Mouse (Mus musculus): ENCODE measurements around the gene Naxd. TPM values are rescaled to one million over a fixed set of nuclear protein-coding genes. Genes with fewer than 3 reads are reported as not detected.

Gene Naxd
- 119 and 131 TPM in 2 replicates for polyA plus RNA-seq (2014; fragmentation: Nextera tagmentation; extraction: Ambion mirVana)

- TF ChIP-seq CTCF (IDR thresholded peaks at IDR 0.05; ENCODE audit: low read depth), result no peak
- DNase-seq, result peak; percentile 97
- H3K27me3 ChIP-seq (ENCODE audit: insufficient read depth, low read length), result no peaks in the 10 kb centered on the region
- peaks cover 10% of the 10 kb centered on the region; the same call in 1 of the 2 replicates for H3K4me1 ChIP-seq (ENCODE audit: insufficient read depth)
- H3K4me2 ChIP-seq, result peak within 1 kb of the TSS; percentile 80
- ATAC-seq (ENCODE audit: insufficient read depth), result peak; percentile 97
- H3K4me3 ChIP-seq (ENCODE audit: low read depth, low read length), result peak within 1 kb of the TSS; percentile 92
- H3K9ac ChIP-seq, result peak within 1 kb of the TSS; percentile 82
- H3K36me3 ChIP-seq (ENCODE audit: insufficient read depth), result peaks cover 6% of the 10 kb centered on the region; the same call in 1 of the 2 replicates
- peak within 1 kb of the TSS; percentile 63; the same call in 1 of the 2 replicates for H3K27ac ChIP-seq (ENCODE audit: low read depth)
- WGBS, result 3% methylated on average over 73 of the region's 73 CpGs
- no peaks in the 10 kb centered on the region for H3K9me3 ChIP-seq (ENCODE audit: low read depth, low read length)
Measured at GRCm38 (mm10) chr8:11497017-11497990, at the start of gene Naxd. Gene Naxd, plus strand, starts transcription at chr8:11497506.

GRCm38 (mm10) chr8:11447910-11448570, 49.3 kb upstream of the Naxd start:
- H3K36me3 ChIP-seq (ENCODE audit: insufficient read depth), result peaks cover 59% of the 10 kb centered on the region
- H3K4me1 ChIP-seq (ENCODE audit: insufficient read depth), result no peaks in the 10 kb centered on the region; the same call in 1 of the 2 replicates
- no peak overlapping the region for H3K4me2 ChIP-seq
- H3K9ac ChIP-seq, result no peak overlapping the region
- H3K9me3 ChIP-seq (ENCODE audit: low read depth, low read length), result no peaks in the 10 kb centered on the region
- ATAC-seq (ENCODE audit: insufficient read depth) (no peak), DNase-seq (no peak)
- no peak for TF ChIP-seq CTCF (IDR thresholded peaks at IDR 0.05; ENCODE audit: low read depth)
- H3K4me3 ChIP-seq (ENCODE audit: low read depth, low read length), result no peak overlapping the region
- WGBS, result 86% methylated on average over 23 of the region's 23 CpGs
- H3K27me3 ChIP-seq (ENCODE audit: insufficient read depth, low read length), result no peaks in the 10 kb centered on the region
- no peak overlapping the region for H3K27ac ChIP-seq (ENCODE audit: low read depth)

GRCm38 (mm10) chr8:11450184-11451113, 46.9 kb upstream of the Naxd start:
- Histone ChIP-seq H3K4me2 (no peak overlapping the region), H3K9me3 (ENCODE audit: low read depth, low read length) (no peaks in the 10 kb centered on the region), H3K9ac (no peak overlapping the region), H3K36me3 (ENCODE audit: insufficient read depth) (peaks cover 36% of the 10 kb centered on the region), H3K27ac (ENCODE audit: low read depth) (0 out of 2 replicates have a peak overlapping the region, but pooled peaks have one; percentile 18), H3K4me1 (ENCODE audit: insufficient read depth) (no peaks in the 10 kb centered on the region; the same call in 1 of the 2 replicates), H3K4me3 (ENCODE audit: low read depth, low read length) (no peak overlapping the region), H3K27me3 (ENCODE audit: insufficient read depth, low read length) (no peaks in the 10 kb centered on the region)
- peak; percentile 80 for TF ChIP-seq CTCF (IDR thresholded peaks at IDR 0.05; ENCODE audit: low read depth)
- WGBS, result 13% methylated on average over 8 of the region's 8 CpGs
- DNase-seq, result peak; percentile 84
- ATAC-seq (ENCODE audit: insufficient read depth), result peak; percentile 70

- WGBS, result 97% methylated on average over 1 of the region's 1 CpGs
- Histone ChIP-seq H3K9ac (no peak overlapping the region), H3K4me1 (ENCODE audit: insufficient read depth) (no peaks in the 10 kb centered on the region; the same call in 1 of the 2 replicates), H3K36me3 (ENCODE audit: insufficient read depth) (peaks cover 19% of the 10 kb centered on the region), H3K4me3 (ENCODE audit: low read depth, low read length) (no peak overlapping the region), H3K9me3 (ENCODE audit: low read depth, low read length) (no peaks in the 10 kb centered on the region), H3K4me2 (no peak overlapping the region), H3K27me3 (ENCODE audit: insufficient read depth, low read length) (no peaks in the 10 kb centered on the region), H3K27ac (ENCODE audit: low read depth) (no peak overlapping the region)
- no peak for TF ChIP-seq CTCF (IDR thresholded peaks at IDR 0.05; ENCODE audit: low read depth)
- DNase-seq (no peak), ATAC-seq (ENCODE audit: insufficient read depth) (no peak)
Measured at GRCm38 (mm10) chr8:11452152-11452551, 45.2 kb upstream of the Naxd start.

- Histone ChIP-seq H3K9ac (no peak overlapping the region), H3K36me3 (ENCODE audit: insufficient read depth) (peaks cover 17% of the 10 kb centered on the region), H3K4me1 (ENCODE audit: insufficient read depth) (no peaks in the 10 kb centered on the region; the same call in 1 of the 2 replicates), H3K4me3 (ENCODE audit: low read depth, low read length) (no peak overlapping the region), H3K27ac (ENCODE audit: low read depth) (no peak overlapping the region), H3K9me3 (ENCODE audit: low read depth, low read length) (no peaks in the 10 kb centered on the region), H3K4me2 (no peak overlapping the region), H3K27me3 (ENCODE audit: insufficient read depth, low read length) (no peaks in the 10 kb centered on the region)
- 60% methylated on average over 3 of the region's 3 CpGs for WGBS
- TF ChIP-seq CTCF (IDR thresholded peaks at IDR 0.05; ENCODE audit: low read depth), result no peak
- DNase-seq (no peak), ATAC-seq (ENCODE audit: insufficient read depth) (no peak)
Measured at GRCm38 (mm10) chr8:11452559-11452958, 44.7 kb upstream of the Naxd start.

- Histone ChIP-seq H3K4me1 (ENCODE audit: insufficient read depth) (peaks cover 3% of the 10 kb centered on the region; the same call in 1 of the 2 replicates), H3K4me2 (no peak overlapping the region), H3K4me3 (ENCODE audit: low read depth, low read length) (no peak overlapping the region), H3K27ac (ENCODE audit: low read depth) (no peak overlapping the region), H3K27me3 (ENCODE audit: insufficient read depth, low read length) (no peaks in the 10 kb centered on the region), H3K36me3 (ENCODE audit: insufficient read depth) (peaks cover 13% of the 10 kb centered on the region), H3K9me3 (ENCODE audit: low read depth, low read length) (no peaks in the 10 kb centered on the region), H3K9ac (no peak overlapping the region)
- no peak for DNase-seq
- no peak for ATAC-seq (ENCODE audit: insufficient read depth)
- WGBS, result 42% methylated on average over 4 of the region's 4 CpGs
- TF ChIP-seq CTCF (IDR thresholded peaks at IDR 0.05; ENCODE audit: low read depth), result no peak
Measured at GRCm38 (mm10) chr8:11452974-11453373, 44.3 kb upstream of the Naxd start.
